Mouse (Mus musculus) erythroblast, adult 5-6 weeks (primary cell): ENCODE results near the gene Glo1. TPM values are rescaled to one million over a fixed set of nuclear protein-coding genes. Genes with fewer than 3 reads are reported as not detected.

Experiments
- ATAC-seq: replicated peaks from 2 replicates; pipeline ENCODE4 v1.8.0; 2016; ENCODE audit warnings: moderate number of reproducible peaks, mild to moderate bottlenecking, moderate TSS enrichment, inconsistent platforms; ENCODE audit not compliant: poor library complexity, low FRiP score, severe bottlenecking
- total RNA-seq, 2 experiments: library from RNA; stranded (forward) in 1 of 2; stranded (reverse) in 1 of 2; fragments of 150-400 nt in 1 of 2; fragments of 200-764, 138-1000 nt in 1 of 2; gene quantifications; 2 replicates each; pipeline versions ENCODE4 v1.2.3 to v1.2.4; 2015 to 2017; ENCODE audit warnings: low replicate concordance in 2 of 2

The Glo1 gene
- total RNA-seq, 2 experiments from 2014 or later: 153 to 176 TPM

DNA sequence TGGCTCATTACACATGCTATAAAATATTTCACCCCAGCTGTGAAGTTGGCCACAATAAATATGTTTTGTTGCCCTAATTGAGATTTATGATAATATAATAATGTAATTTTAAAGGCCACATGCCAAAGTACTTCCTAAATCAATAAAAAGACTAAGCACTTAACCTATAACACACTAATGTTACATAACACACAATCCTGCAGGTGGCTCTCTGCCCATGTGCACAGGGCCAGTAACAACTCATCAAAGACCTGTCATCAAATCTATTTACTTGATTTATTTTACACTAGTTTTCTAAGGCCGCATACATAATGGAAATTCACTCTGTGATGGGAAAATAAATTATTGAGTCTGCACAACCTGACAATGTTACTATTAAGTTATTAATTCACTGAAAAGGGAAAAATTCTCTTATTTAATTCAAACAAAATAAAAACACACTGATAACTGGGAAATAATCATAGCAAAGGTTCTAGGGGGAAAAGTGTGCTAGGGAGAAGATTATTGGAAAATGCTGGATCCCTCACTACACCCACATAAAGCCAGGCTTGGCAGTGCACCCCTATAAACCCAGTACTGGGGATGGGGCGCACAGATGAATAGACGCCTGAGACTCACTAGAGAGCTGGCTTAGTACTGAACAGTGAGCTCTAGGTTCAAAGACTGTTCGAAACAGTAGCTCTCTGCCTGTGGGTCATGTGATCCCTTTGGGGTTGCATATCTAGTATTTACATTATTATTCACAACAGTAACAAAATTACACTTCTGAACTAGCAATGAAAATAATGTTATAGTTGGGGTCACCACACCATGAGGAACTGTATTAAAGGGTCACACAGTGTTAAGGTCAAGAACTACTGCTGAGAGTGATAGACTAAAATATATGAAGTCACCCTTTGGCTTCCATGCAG, 73.4 kb downstream of the Glo1 start:
- no peak for ATAC-seq

GRCm38 (mm10) chr17:30550774-30551107, 75.9 kb downstream of the Glo1 start:
- no peak for ATAC-seq

DNA sequence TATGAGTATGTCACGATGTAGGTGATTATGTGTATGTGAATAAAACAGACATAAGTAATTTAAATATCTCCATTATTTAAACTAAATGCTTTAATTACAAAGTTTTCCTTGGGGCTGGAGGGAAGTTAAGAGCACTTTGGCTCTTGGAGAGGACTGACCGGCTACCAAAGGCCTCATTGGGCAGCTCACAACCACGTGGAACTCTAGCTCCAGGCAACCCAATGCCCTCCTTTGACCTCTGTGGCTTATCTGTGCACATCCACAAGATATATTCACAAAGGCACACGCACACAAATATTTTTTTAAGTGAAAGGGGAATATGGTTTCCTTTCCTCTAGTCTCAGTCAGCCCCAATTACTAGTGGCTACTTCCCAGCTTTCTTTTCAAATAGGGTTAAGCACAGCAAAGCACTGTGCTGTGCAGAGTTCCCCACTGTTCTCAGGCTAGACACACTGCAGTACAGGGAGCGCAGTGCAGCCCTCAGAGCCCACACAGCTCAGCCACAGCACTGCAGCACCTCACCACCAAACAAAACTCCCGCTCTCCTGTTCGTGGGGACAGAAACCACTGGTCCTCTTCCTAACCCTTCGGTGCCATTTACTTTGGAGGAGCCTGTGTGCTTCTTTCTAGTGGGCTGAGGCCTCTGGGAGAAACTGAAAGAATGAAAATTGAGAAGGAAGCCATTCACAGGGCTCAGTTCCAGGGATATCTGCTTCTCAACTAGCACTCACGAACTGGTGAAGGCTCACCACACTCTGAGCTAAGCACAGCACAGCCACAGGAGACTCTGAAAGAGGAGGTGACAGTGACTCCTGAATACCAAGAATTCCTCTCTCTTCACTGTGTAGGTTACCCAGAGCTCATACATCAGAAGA, 76.5 kb downstream of the Glo1 start:
- ATAC-seq: no peak; the same call in 1 of the 2 replicates

DNA sequence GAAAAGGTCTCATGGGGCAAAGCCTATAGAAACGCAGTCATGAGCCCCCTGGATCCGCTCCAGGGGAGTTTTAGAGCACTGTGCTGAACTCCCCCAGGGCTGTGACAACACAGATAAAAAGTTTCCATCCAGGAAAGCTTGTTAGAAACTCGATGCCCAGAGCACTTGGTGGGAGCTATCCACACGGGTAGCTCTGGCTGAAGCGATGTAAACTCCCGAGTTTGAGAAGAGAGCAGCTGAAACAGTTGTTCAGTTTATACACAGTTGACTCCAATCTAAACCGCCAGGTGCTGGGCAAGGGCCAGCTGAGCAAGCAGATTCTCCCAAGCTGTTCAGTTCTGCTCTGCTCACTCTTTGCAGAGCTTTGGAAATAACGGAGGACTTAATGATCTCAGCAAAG, 87.6 kb downstream of the Glo1 start:
- no peak for ATAC-seq

- ATAC-seq: no peak
Measured at GRCm38 (mm10) chr17:30536651-30537050, 90.0 kb downstream of the Glo1 start.

Other genes starting within 250 kb of the Glo1 start
- 6.5 and 9.2 TPM in 2 replicates for gene Btbd9, start 50.4 kb downstream of the Glo1 start, total RNA-seq (2015; ENCODE audit: low replicate concordance)
- gene Btbd9, start 50.4 kb downstream of the Glo1 start, total RNA-seq (2017; ENCODE audit: low replicate concordance): 2.4 and 6.3 TPM in 2 replicates
- gene Dnah8, start 2.5 kb downstream of the Glo1 start, total RNA-seq (2015; ENCODE audit: low replicate concordance): 6.0 and 9.4 TPM in 2 replicates
- 9.3 and 12.0 TPM in 2 replicates for gene Dnah8, start 2.5 kb downstream of the Glo1 start, total RNA-seq (2017; ENCODE audit: low replicate concordance)